Mouse (Mus musculus): ENCODE measurements around the gene Churc1. TPM values are rescaled to one million over a fixed set of nuclear protein-coding genes. Genes with fewer than 3 reads are reported as not detected.

Gene Churc1
- polyA plus RNA-seq, 1 experiment: 25.6 TPM

DNA sequence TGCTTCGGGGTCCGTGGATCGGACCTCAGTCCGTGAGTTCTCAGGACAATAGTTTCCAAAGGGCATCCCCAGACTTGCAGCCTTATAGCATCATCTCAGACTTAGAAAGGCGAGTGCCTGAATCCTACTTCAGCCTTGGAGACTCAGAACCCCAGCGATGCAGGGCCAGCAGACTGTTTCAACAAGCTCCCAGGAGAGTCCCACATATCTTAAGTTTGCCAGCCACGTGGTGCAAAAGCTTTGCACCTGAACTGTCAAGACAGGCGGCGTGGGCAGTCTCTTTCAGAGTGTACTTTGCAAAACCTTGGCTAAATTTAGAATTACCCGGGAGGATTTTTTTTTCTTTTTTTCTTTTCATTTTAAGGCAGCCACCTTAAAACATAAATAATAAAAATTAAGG lies 42.5 kb downstream of the Churc1 start:
- H3K27me3 ChIP-seq (ENCODE audit: control insufficient read depth, insufficient read depth, low read length): no peaks in the 10 kb centered on the region
- no peak overlapping the region for H3K4me3 ChIP-seq (ENCODE audit: extremely low read depth, insufficient read depth, insufficient read length)
- H3K36me3 ChIP-seq (ENCODE audit: control insufficient read depth, insufficient read depth, low read length): no peaks in the 10 kb centered on the region
- no peak for TF ChIP-seq POLR2A (IDR thresholded peaks at IDR 0.05; ENCODE audit: low read depth, low read length)
- TF ChIP-seq CTCF (IDR thresholded peaks at IDR 0.05; ENCODE audit: extremely low read depth, insufficient read depth, insufficient read length, insufficient replicate concordance): no peak
- DNase-seq (ENCODE audit: low read depth in 1 of 2, low spot score in 2 of 2): no peak
- no peaks in the 10 kb centered on the region for H3K4me1 ChIP-seq (ENCODE audit: control insufficient read depth, insufficient read depth, insufficient read length)
- H3K27ac ChIP-seq (ENCODE audit: insufficient read depth, low read length): no peak overlapping the region
- WGBS: 74% methylated on average over 10 of the region's 10 CpGs

DNA sequence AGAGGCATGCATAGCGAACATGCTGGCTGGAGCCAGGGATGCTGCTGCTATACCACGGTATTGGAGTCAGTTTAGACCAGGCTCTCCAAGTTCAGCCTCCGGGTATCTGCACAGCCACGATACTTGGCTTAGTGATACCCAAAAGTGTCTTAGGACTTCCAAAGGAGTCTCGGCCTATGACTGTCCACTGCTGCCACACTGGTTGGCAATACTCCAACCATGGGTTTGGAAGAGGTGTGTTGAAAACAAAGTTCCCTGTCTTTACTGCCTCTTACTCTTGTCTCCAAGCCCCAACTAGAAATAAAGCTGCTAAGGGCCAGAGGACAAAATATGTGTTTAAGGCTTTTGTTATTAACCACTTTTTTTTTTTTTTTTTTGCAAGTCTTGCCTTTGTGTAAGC lies 45.2 kb downstream of the Churc1 start:
- WGBS: 95% methylated on average over 5 of the region's 5 CpGs
- no peak for DNase-seq (ENCODE audit: low read depth in 1 of 2, low spot score in 2 of 2)
- Histone ChIP-seq H3K36me3 (ENCODE audit: control insufficient read depth, insufficient read depth, low read length) (no peaks in the 10 kb centered on the region), H3K27ac (ENCODE audit: insufficient read depth, low read length) (no peak overlapping the region), H3K4me1 (ENCODE audit: control insufficient read depth, insufficient read depth, insufficient read length) (no peaks in the 10 kb centered on the region), H3K27me3 (ENCODE audit: control insufficient read depth, insufficient read depth, low read length) (no peaks in the 10 kb centered on the region), H3K4me3 (ENCODE audit: extremely low read depth, insufficient read depth, insufficient read length) (no peak overlapping the region)
- TF ChIP-seq CTCF (IDR thresholded peaks at IDR 0.05; ENCODE audit: extremely low read depth, insufficient read depth, insufficient read length, insufficient replicate concordance): no peak

DNA sequence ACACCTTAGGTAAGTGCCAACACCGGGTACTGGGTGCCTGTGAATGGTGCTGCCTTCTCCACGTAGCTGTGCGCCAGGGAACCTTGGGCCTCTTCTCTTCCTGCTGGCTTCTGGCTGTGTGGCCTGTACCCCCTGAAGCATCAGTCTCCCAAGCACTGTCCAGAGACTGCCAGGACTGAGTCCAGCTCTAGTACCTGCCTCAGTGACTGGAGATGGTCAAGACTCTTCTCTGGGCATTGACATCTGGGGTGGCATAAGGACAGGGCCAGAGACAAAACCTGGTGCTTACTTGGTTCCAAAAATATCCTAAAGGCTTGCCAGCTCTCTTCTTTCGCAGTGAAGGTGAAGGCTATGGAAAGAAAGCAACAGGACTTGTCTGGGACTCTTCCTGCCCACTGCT lies 45.7 kb downstream of the Churc1 start:
- no peaks in the 10 kb centered on the region for H3K36me3 ChIP-seq (ENCODE audit: control insufficient read depth, insufficient read depth, low read length)
- no peak for TF ChIP-seq CTCF (IDR thresholded peaks at IDR 0.05; ENCODE audit: extremely low read depth, insufficient read depth, insufficient read length, insufficient replicate concordance)
- TF ChIP-seq POLR2A (IDR thresholded peaks at IDR 0.05; ENCODE audit: low read depth, low read length): no peak
- H3K27ac ChIP-seq (ENCODE audit: insufficient read depth, low read length): no peak overlapping the region
- no peaks in the 10 kb centered on the region for H3K4me1 ChIP-seq (ENCODE audit: control insufficient read depth, insufficient read depth, insufficient read length)
- no peaks in the 10 kb centered on the region for H3K27me3 ChIP-seq (ENCODE audit: control insufficient read depth, insufficient read depth, low read length)
- no peak overlapping the region for H3K4me3 ChIP-seq (ENCODE audit: extremely low read depth, insufficient read depth, insufficient read length)
- WGBS: 86% methylated on average over 4 of the region's 4 CpGs
- DNase-seq (ENCODE audit: low read depth in 1 of 2, low spot score in 2 of 2): no peak

DNA sequence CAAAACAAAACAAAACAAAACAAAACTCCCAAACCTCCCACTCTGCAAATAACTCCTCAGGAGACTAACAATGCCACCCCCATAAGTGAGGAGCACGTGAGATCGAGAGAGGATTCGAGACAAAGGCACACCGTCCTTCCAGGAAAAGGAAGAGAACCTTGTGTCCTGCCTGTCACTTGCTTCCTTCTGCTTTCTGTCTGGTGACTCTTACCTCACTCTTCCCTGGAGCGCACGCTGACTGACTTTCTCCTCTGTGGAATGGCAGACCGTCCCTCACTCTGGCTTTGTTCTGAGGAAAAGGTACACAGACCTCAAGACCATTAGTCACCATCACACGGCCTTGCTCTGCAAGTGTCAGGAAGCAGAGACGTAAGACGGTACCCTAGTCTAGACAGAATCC lies 48.2 kb downstream of the Churc1 start:
- no peaks in the 10 kb centered on the region for H3K27me3 ChIP-seq (ENCODE audit: control insufficient read depth, insufficient read depth, low read length)

DNA sequence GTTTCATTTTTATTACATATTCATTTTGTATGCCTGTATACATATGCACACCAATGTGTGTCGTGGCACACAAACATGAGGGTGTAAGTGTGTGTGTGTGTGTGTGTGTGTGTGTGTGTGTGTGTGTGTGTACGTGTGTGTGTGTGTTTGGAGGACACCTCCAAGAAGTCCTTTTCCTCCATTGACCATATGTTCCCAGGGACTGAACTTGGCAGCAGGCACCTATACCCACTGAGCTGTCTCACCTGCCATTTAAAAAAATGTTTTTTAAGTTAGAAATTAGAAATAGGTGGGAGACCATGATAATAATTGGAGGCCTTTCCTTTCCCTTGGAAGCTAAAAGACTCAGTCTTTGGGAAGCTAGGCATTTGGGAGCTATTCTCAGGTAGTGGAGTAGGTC lies 48.8 kb downstream of the Churc1 start:
- no peaks in the 10 kb centered on the region for H3K4me1 ChIP-seq (ENCODE audit: control insufficient read depth, insufficient read depth, insufficient read length)
- no peak overlapping the region for H3K27ac ChIP-seq (ENCODE audit: insufficient read depth, low read length)
- WGBS: 79% methylated on average over 2 of the region's 2 CpGs
- no peak overlapping the region for H3K4me3 ChIP-seq (ENCODE audit: extremely low read depth, insufficient read depth, insufficient read length)
- TF ChIP-seq CTCF (IDR thresholded peaks at IDR 0.05; ENCODE audit: extremely low read depth, insufficient read depth, insufficient read length, insufficient replicate concordance): no peak
- TF ChIP-seq POLR2A (IDR thresholded peaks at IDR 0.05; ENCODE audit: low read depth, low read length): no peak
- H3K27me3 ChIP-seq (ENCODE audit: control insufficient read depth, insufficient read depth, low read length): no peaks in the 10 kb centered on the region
- H3K36me3 ChIP-seq (ENCODE audit: control insufficient read depth, insufficient read depth, low read length): no peaks in the 10 kb centered on the region
- DNase-seq (ENCODE audit: low read depth in 1 of 2, low spot score in 2 of 2): no peak

More for the DNA sequence above, 48.2 kb downstream of the Churc1 start:
- Histone ChIP-seq H3K4me1 (ENCODE audit: control insufficient read depth, insufficient read depth, insufficient read length) (no peaks in the 10 kb centered on the region), H3K4me3 (ENCODE audit: extremely low read depth, insufficient read depth, insufficient read length) (no peak overlapping the region), H3K36me3 (ENCODE audit: control insufficient read depth, insufficient read depth, low read length) (no peaks in the 10 kb centered on the region), H3K27ac (ENCODE audit: insufficient read depth, low read length) (no peak overlapping the region)
- WGBS: 38% methylated on average over 10 of the region's 10 CpGs
- TF ChIP-seq CTCF (IDR thresholded peaks at IDR 0.05; ENCODE audit: extremely low read depth, insufficient read depth, insufficient read length, insufficient replicate concordance) (no peak), POLR2A (IDR thresholded peaks at IDR 0.05; ENCODE audit: low read depth, low read length) (no peak)
- no peak for DNase-seq (ENCODE audit: low read depth in 1 of 2, low spot score in 2 of 2)

DNA sequence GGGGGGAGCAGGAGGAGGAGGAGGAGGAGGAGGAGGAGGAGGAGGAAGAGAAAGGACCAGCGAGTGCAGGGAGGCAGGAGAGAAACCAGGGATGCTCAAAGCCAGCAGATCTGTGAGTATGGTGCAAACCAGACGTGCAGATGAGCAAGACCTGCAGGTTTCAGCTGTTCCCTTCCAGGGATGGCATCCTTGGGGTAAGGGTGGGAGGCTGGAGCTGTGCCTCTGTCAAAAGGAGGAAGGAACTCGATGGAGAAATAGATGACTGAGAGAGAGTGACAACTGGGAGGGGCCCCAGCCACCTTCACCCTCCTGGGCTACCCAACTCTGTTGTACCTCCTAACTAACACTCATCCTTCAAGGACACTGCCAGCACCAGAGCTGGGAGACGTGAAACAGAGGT lies 51.4 kb downstream of the Churc1 start:
- TF ChIP-seq CTCF (IDR thresholded peaks at IDR 0.05; ENCODE audit: extremely low read depth, insufficient read depth, insufficient read length, insufficient replicate concordance) (no peak), POLR2A (IDR thresholded peaks at IDR 0.05; ENCODE audit: low read depth, low read length) (no peak)
- H3K27ac ChIP-seq (ENCODE audit: insufficient read depth, low read length): no peak overlapping the region
- no peaks in the 10 kb centered on the region for H3K36me3 ChIP-seq (ENCODE audit: control insufficient read depth, insufficient read depth, low read length)
- H3K4me3 ChIP-seq (ENCODE audit: extremely low read depth, insufficient read depth, insufficient read length): no peak overlapping the region
- DNase-seq (ENCODE audit: low read depth in 1 of 2, low spot score in 2 of 2): no peak
- WGBS: 35% methylated on average over 4 of the region's 4 CpGs
- H3K4me1 ChIP-seq (ENCODE audit: control insufficient read depth, insufficient read depth, insufficient read length): no peaks in the 10 kb centered on the region
- no peaks in the 10 kb centered on the region; the same call in 1 of the 2 replicates for H3K27me3 ChIP-seq (ENCODE audit: control insufficient read depth, insufficient read depth, low read length)

DNA sequence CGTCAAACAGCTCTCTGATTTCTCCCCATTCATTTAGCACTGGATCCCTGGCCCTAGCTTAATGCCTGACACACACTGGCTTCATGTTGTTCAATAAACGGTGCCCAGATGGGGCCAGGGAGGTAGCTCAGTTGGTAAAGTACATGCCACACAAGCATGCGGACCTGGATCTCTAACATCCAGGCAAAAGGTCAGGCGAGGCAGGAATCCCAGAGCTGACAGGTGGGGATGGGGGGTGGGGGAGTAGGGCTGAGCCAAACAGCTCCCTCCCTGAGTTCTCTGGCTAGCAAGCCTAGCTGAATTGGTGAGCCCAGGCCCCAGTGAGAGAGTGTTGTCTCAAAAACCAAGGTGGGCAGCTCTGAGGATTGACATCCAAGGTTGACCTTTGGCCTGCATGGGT lies 51.8 kb downstream of the Churc1 start:
- Histone ChIP-seq H3K27me3 (ENCODE audit: control insufficient read depth, insufficient read depth, low read length) (peaks cover 3% of the 10 kb centered on the region), H3K4me1 (ENCODE audit: control insufficient read depth, insufficient read depth, insufficient read length) (no peaks in the 10 kb centered on the region; the same call in 1 of the 2 replicates), H3K36me3 (ENCODE audit: control insufficient read depth, insufficient read depth, low read length) (no peaks in the 10 kb centered on the region), H3K4me3 (ENCODE audit: extremely low read depth, insufficient read depth, insufficient read length) (no peak overlapping the region), H3K27ac (ENCODE audit: insufficient read depth, low read length) (no peak overlapping the region)
- no peak for DNase-seq (ENCODE audit: low read depth in 1 of 2, low spot score in 2 of 2)
- 71% methylated on average over 4 of the region's 4 CpGs for WGBS
- no peak for TF ChIP-seq POLR2A (IDR thresholded peaks at IDR 0.05; ENCODE audit: low read depth, low read length)
- no peak for TF ChIP-seq CTCF (IDR thresholded peaks at IDR 0.05; ENCODE audit: extremely low read depth, insufficient read depth, insufficient read length, insufficient replicate concordance)
